Comparison of ENCODE assay signal across 8 mouse cellular contexts in genomic region chr8:19979536-19980345, GRCm38 (mm10).
DNase-seq lines count a peak whose midpoint lies in the region; ATAC-seq and TF ChIP-seq lines count a peak whose summit lies in the region.

No protein-coding gene starts in this region.

- H3K9me3 ChIP-seq in embryonic facial prominence, embryonic 13.5 days: peaks cover 19% of the 10 kb centered on the region

- 0 out of 2 replicates have a peak, but pooled peaks have one; percentile 13 for TF ChIP-seq EP300 in heart, adult 2 months (IDR thresholded peaks at IDR 0.05; ENCODE audit: insufficient read depth, low read depth, low read length)

- H3K4me1 ChIP-seq in embryonic facial prominence, embryonic 13.5 days: no peaks in the 10 kb centered on the region
- no peaks in the 10 kb centered on the region for H3K4me1 ChIP-seq in heart, adult 2 months (ENCODE audit: control insufficient read depth, insufficient read depth, low read length)
- no peaks in the 10 kb centered on the region for H3K4me1 ChIP-seq in kidney, adult 2 months (ENCODE audit: control insufficient read depth, insufficient read depth, low read length)
- H3K4me1 ChIP-seq in liver, adult 2 months (ENCODE audit: control insufficient read depth, insufficient read depth, low read length): peaks cover 3% of the 10 kb centered on the region; the same call in 1 of the 2 replicates

- peak; percentile 68 for TF ChIP-seq POLR2A in heart, adult 2 months (IDR thresholded peaks at IDR 0.05; ENCODE audit: insufficient read depth, low read depth, low read length)
- no peak for TF ChIP-seq POLR2A in kidney, adult 2 months (IDR thresholded peaks at IDR 0.05; ENCODE audit: low read depth, low read length)
- peak; percentile 33; the same call in 1 of the 2 replicates for TF ChIP-seq POLR2A in liver, adult 2 months (IDR thresholded peaks at IDR 0.05; ENCODE audit: extremely low read depth, insufficient read depth, low read length)

- 7% methylated on average over 42 of the region's 42 CpGs for WGBS in embryonic facial prominence, embryonic 13.5 days
- 10% methylated on average over 39 of the region's 42 CpGs for WGBS in heart, adult 2 months
- 8% methylated on average over 42 of the region's 42 CpGs for WGBS in kidney, adult 2 months
- WGBS in liver, adult 2 months: 6% methylated on average over 42 of the region's 42 CpGs

- peak overlapping the region; percentile 73 for H3K4me2 ChIP-seq in embryonic facial prominence, embryonic 13.5 days

- no peak overlapping the region for H3K27ac ChIP-seq in embryonic facial prominence, embryonic 13.5 days
- no peak overlapping the region; the same call in 1 of the 2 replicates for H3K27ac ChIP-seq in heart, adult 2 months
- H3K27ac ChIP-seq in kidney, adult 2 months (ENCODE audit: insufficient read depth, low read depth, low read length): peak overlapping the region; percentile 49; the same call in 1 of the 2 replicates
- no peak overlapping the region; the same call in 1 of the 2 replicates for H3K27ac ChIP-seq in liver, adult 2 months (replicated peaks; ENCODE audit: insufficient read depth, low read depth, low read length)

- TF ChIP-seq CTCF in heart, adult 2 months (IDR thresholded peaks at IDR 0.05): peak; percentile 81
- TF ChIP-seq CTCF in kidney, adult 2 months (conservative IDR thresholded peaks at IDR 0.05; ENCODE audit: insufficient read depth, insufficient read length, low read depth, low read length): peak; percentile 70
- TF ChIP-seq CTCF in liver, adult 2 months (IDR thresholded peaks at IDR 0.05; ENCODE audit: low read depth, low read length): peak; percentile 87

- peak overlapping the region; percentile 78 for H3K9ac ChIP-seq in embryonic facial prominence, embryonic 13.5 days
- H3K9ac ChIP-seq in heart, adult 2 months (ENCODE audit: low read depth, low read length): peak overlapping the region; percentile 94
- peak overlapping the region; percentile 63 for H3K9ac ChIP-seq in liver, adult 2 months (ENCODE audit: low read depth, low read length)

- no peaks in the 10 kb centered on the region for H3K27me3 ChIP-seq in embryonic facial prominence, embryonic 13.5 days
- H3K27me3 ChIP-seq in heart, adult 2 months (ENCODE audit: control insufficient read depth, insufficient read depth, low read length): no peaks in the 10 kb centered on the region
- H3K27me3 ChIP-seq in kidney, adult 2 months (replicated peaks; ENCODE audit: control insufficient read depth, insufficient read depth, low read length): no peaks in the 10 kb centered on the region
- no peaks in the 10 kb centered on the region for H3K27me3 ChIP-seq in liver, adult 2 months (ENCODE audit: control insufficient read depth, insufficient read depth, low read length)
- no peaks in the 10 kb centered on the region for H3K27me3 ChIP-seq in splenic B cell, adult 2 months (ENCODE audit: control insufficient read depth, insufficient read depth, low read length, poor library complexity, severe bottlenecking)

- H3K79me2 ChIP-seq in heart, adult 2 months (replicated peaks; ENCODE audit: control insufficient read depth, insufficient read depth, low read length): no peaks in the 10 kb centered on the region
- peaks cover 3% of the 10 kb centered on the region; the same call in 1 of the 2 replicates for H3K79me2 ChIP-seq in liver, adult 2 months (ENCODE audit: control insufficient read depth, insufficient read depth, low read length)

- H3K36me3 ChIP-seq in embryonic facial prominence, embryonic 13.5 days: peaks cover 16% of the 10 kb centered on the region
- no peaks in the 10 kb centered on the region for H3K36me3 ChIP-seq in heart, adult 2 months (ENCODE audit: control insufficient read depth, insufficient read depth, low read length)
- H3K36me3 ChIP-seq in kidney, adult 2 months (ENCODE audit: control insufficient read depth, insufficient read depth, low read length): no peaks in the 10 kb centered on the region
- H3K36me3 ChIP-seq in liver, adult 2 months (ENCODE audit: control insufficient read depth, insufficient read depth, low read length): no peaks in the 10 kb centered on the region
- H3K36me3 ChIP-seq in splenic B cell, adult 2 months (ENCODE audit: control insufficient read depth, insufficient read depth, low read length, poor library complexity, severe bottlenecking): no peaks in the 10 kb centered on the region

- intact Hi-C loops in heart, adult 2 months (cut with DNase I): no loop called here

- H3K4me3 ChIP-seq in embryonic facial prominence, embryonic 13.5 days: peak overlapping the region; percentile 53
- H3K4me3 ChIP-seq in heart, adult 2 months: peak overlapping the region; percentile 54
- peak overlapping the region; percentile 95 for H3K4me3 ChIP-seq in kidney, adult 2 months (ENCODE audit: insufficient read depth, low read depth, low read length)
- peak overlapping the region; percentile 71 for H3K4me3 ChIP-seq in liver, adult 2 months (ENCODE audit: insufficient read depth, low read depth, low read length)

- peak; percentile 83 for ATAC-seq in embryonic facial prominence, embryonic 13.5 days (ENCODE audit: insufficient number of reproducible peaks, insufficient read depth, low FRiP score, low TSS enrichment, low read depth)

- peak; percentile 48 to 54 for DNase-seq in left cerebral cortex, adult 18-20 months (ENCODE audit: low spot score in 2 of 2)
- no peak for DNase-seq in left cerebral cortex, adult 11 months (ENCODE audit: low spot score)
- DNase-seq in heart, adult 2 months: peak; percentile 69 to 78
- DNase-seq in kidney, adult 2 months: peak; percentile 71
- peak; percentile 70 for DNase-seq in liver, adult 2 months (ENCODE audit: extremely low read depth, low read depth, low spot score)
- peak; percentile 83 for DNase-seq in naive thymus-derived CD4-positive, alpha-beta T cell, adult 2 months (ENCODE audit: low read depth)
- peak; percentile 75 for DNase-seq in splenic B cell, adult 2 months (ENCODE audit: low read depth, low spot score)
